Mouse (Mus musculus) T-helper 1 cell (primary cell): ENCODE results near the gene Vav2.

ENCODE experiments used
- in situ Hi-C: fragments of 300-600 bp; cut with MboI, MseI; formaldehyde crosslinking; loops from one replicate; pipeline ENCODE4 v1.15.1; 2025; ENCODE audit warnings: high pct_unique_total_duplicates

The Vav2 gene

DNA sequence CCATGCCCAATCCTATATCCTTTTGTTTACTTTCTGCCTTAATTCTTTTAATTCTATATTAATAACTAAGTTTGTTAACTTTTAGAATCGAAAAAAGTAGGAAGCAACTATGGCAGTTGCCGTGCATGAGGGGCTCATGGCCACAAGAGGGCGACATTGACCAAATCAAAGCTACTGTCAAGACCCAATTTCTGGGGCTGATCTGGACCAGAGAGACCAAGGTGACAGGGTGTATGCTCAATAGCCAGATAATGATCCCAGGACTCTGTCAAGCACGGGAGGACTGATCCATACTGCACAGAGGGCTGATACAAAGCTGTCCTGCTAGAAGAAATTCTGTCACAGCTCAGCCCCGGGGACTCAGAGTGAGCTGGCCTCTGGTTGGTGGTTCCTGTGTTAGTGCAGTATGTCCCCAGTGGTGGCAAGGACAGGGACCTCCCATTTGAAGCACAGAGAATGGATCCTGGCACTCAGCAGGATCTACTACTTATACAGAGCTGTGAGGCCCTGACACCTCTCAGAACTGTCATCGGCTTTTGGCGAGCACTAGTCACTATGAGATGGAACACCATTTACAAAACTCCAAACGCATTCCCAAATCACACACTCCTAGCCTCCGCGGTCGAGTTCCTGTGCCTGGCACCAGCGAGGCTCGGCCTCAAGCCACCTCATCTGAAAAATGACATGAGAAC lies 145.8 kb downstream of the Vav2 start:
- in situ Hi-C loops = loop anchor here (5.0 kb wide), 1 partner anchor 146 kb away; the partner anchor contains the start of gene Vav2

DNA sequence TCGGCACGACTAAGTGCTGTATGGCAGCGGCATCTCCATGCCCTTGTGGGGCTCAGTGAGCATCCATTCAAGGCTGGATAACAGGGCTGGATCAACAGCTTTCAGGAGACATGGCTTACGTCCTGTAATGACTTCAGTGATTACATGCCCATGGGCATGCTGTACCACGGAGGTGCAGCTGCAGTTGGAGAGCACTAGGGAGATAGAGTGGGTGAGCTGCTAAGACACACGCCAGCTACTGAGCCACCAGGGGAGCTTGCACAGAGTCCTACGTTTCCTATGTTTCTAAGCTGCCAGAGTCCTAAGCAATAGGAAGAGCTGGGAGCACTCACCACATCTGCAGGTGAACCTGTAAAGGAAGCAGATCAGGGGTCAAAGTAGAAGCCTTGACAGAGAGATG lies 148.0 kb downstream of the Vav2 start:
- in situ Hi-C loops = no loop called here

DNA sequence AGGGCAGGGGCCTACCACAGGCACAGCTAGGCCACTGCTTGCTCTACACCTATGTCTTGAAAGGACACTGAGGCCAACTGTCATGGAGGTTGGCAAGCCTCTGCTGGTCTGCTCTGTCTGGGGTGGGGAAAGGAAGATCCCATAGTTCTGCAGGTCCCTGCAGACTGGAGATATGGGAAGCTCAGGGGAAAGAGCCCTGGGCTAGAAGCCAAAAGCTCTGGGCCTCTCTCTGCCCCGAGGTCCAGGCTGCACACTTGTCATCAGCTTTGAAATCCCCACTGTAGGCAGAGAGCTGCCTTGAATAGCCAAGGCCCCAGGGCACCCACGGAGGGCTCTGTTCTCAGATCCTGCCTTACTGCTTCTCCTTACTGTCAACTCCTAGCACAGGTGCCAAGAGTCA lies 158.5 kb downstream of the Vav2 start:
- in situ Hi-C loops = no loop called here

DNA sequence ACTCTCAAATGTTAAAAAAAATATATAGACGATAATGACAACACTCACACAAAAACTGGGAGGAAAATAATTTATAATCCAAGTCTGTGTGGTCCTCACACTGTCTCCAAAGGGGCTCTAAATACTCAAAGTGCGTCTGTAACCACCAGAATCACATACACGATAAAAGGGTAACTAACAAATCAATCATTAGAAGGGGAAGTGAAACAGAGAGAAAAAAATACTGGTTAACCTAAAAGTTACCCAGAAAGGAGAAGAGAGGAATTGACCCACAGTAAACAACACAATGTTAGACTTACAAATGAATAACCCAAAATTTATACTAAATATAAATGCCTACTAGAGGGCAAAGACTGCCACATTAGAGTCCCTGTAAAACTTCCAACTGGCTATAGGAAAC lies 161.0 kb downstream of the Vav2 start:
- in situ Hi-C loops = no loop called here

DNA sequence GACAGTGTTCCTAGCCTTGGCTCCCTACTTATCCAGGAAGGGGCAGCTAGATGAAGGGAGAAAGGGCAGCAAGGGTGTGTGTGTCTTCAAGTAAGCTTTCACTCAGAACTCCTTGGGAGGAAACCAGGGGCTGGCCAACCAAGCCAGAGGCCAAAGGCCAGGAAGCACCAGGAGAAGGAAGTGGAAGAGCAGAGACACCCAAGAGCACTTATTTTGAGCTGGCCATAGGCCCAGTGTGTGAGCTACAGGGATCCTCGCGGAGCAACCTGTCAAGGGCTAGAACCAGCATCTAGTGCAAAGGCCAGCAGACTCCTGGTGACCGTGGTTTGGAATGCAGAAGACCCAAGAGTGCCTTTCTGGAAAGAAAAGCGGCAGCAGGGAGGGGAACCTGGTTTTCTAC lies 163.8 kb downstream of the Vav2 start:
- in situ Hi-C loops = no loop called here

DNA sequence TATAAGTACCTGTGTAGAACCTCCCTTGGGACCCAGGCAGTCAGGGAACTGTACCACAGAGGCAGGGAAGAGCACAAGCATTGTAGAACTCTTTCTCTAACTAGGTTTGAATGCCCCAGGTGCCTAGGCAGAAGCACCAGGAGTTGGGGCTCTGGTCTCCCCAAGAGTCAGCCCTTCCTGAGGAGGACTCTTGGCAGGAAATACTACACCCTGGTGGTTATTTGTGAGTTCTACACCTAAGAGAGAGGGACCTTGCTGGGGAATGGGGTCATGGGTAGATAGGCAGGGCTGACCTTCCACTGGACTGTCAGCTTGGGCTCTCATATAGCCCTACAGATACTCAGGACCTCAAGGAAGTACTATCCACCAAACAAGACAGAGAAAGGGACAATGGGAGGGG lies 175.4 kb downstream of the Vav2 start:
- in situ Hi-C loops = no loop called here

DNA sequence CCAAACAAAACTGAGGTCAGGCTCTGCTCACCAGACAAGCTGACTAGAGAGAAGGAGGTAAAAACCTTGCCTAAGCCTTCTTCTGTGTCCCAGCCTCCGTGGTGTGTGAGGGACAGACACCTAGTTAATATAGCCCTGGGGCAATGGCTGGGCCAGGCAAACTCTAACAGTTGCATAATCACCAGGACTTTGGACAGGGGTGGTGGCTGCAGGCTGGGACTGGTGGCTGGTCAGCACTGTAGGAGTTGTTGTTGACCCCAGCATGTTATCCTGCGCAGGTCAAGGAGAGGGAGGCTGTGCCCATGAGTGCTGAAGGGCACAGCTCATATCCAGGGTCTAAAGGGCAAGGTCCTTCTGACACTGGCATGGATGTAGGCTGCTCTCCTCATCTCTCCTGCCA lies 178.6 kb downstream of the Vav2 start, which contains the start of gene Sardh:
Sardh (minus strand) TSS at position 127 of the 400 bp plus-strand sequence.
- in situ Hi-C loops = no loop called here

DNA sequence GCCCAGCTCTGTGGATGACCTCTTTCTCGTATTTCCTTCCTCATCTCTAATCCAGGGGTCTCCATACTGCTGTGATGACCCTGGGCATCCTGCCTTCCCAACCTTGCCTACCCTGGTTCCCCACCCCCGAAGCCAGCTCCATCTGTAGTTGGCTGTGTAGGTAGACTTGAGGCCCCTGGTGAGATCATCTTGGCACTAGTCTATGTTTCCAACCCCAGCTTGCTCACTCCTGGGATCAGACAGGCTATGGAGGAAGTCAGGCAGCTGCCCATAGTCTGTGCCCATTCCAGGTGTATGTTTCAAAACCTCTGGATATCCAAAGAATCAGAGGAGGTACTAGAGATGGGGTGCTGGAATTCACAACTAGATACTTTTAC lies 179.4 kb downstream of the Vav2 start:
- in situ Hi-C loops = no loop called here

DNA sequence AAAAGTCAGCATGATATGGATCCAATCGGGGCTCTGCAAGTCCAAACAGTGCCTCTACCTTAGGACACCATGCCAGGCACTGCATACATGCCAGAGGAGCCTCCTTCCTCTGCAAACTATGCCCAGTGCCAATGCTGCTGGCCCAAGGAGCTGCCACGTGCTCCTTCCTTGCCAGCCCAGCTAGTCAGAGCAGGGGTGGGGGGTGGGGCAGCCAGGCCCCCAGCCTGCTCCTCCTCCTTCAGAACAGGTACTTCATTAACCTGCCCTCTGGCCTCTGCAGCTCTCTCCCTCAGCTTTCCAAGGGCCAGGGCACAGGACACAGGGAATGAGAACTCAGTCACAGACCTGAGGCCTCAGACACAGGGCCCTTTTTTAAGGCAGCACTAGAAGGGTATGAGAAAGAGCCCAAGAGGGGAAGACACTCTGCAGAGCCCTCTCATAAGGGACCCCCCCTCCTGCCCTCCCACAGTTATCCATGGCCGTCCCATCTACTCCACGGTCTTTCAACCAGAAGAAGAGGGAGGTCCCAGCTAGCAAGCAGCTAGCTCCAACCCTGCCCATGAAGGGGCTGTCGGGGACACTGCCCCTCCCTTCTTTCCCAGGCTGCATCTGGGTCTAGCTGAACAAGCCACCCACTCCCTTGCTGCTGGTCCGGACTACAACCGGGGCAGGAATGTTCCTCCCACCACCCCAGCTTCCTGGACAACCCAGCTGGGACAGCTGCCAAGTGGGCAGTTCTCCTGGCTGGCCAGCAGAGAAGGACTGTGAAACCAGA lies 179.9 kb downstream of the Vav2 start:
- in situ Hi-C loops = no loop called here

DNA sequence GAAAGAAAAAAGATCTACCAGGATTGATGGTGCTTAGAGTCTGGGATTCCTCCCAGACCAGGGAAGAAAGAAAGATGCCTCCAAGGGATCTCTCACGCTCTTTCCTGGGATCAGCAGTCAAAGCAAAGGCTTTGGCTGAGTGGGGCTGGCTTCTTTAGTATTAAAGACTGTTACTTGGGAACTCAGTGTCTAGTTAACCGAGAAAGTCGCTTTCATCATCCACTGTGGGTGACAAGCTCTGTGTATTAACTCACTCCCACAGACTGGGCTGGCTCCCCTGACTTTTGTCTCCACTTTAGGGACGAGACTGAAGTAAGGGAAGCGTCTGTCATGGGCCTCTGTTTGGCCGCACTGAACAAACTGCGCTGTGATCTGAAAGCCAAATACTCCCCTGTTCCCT lies 180.9 kb downstream of the Vav2 start:
- in situ Hi-C loops = no loop called here

DNA sequence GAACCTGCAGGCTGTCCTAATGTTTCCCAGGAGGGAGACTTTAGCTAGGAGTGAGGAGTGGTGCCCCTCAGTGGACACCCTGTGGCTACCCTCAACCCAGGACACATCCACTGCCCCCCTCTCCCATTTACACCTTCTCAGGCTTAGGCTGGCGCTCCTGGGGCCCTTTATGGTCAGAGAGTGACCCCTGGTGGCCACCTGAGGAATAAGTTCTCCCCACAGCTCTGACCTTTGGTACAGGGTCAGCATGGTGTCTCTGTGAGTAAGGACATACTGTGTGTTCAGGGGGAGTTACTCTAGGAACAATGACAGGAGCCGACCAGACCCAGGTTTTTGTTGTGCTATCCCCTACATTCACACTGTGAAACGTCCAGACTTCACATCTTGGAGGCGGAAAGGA lies 189.5 kb downstream of the Vav2 start:
- in situ Hi-C loops = loop anchor here (5.0 kb wide), 1 partner anchor 190 kb away; no protein-coding TSS in a partner anchor

DNA sequence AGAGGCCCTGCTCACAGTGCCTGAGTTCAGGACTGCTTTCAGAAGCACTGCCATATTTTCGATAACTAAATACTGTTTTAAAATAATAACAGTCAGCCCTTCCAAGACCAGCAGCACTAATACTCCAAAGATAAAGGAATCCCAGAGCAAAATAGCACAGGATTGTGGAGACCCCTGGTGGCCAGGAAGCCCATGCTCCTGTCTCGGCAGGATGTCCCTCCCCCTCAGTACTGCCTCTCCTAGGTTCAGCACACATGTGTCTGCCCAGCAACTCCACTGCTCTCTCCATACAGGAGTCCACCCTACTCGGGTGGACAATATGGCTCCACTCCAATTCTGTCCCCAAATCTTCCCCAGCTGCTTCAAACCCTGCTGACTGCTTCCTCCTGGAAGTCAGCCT lies 191.1 kb downstream of the Vav2 start:
- in situ Hi-C loops = loop anchor here (5.0 kb wide), 1 partner anchor 188 kb away; no protein-coding TSS in a partner anchor

DNA sequence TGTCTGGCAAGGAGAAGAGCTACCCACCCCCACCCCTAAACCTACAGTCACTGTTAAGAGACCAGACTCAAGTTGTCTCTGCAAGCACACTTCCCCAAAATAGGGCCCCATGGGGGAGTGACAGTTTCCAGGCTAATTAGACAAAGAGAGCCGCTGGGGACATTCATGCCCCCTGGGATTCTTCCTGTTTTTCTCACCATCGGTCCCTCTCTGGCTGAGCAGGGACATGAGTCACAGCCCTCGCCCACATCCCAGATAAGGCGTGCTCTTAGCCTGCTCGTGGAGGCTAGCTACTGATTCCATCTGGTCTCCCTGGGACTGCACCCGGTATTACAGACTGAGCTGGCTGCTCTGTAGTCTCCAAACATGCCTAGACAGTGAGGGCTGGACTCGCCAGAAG lies 194.5 kb downstream of the Vav2 start:
- in situ Hi-C loops = loop anchor here (5.0 kb wide), 1 partner anchor 110 kb away; no protein-coding TSS in a partner anchor

DNA sequence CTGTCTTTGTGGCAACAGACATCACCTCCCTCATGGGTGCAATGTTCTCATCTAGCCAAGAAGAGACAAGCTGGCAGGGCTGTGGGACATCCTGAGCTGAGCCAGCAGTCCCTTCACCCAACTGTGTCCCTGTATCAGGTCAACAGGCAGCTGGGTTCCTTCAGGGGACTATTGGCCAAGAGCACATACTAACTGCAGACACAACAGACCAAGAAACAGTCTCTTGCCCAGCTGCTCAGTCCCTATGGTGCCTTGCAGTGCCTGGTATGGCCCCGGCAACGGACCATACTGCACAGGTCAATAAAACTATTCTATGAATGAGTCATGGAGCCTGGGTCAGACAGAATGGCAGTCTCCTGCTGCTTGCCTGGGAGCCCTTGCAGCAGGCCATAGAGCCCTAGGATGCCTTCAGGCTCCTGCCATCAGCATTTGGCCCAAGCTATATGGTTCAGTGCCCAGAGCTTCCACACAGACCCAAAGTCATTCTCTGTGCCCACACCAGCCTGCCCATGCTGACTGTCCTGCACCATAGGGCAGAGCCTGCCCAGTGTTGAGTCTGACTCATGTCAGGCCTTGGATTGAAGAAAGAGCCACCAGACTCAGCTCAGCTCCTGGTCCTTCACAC lies 197.2 kb downstream of the Vav2 start:
- in situ Hi-C loops = loop anchor here (5.0 kb wide), 1 partner anchor 107 kb away; no protein-coding TSS in a partner anchor

DNA sequence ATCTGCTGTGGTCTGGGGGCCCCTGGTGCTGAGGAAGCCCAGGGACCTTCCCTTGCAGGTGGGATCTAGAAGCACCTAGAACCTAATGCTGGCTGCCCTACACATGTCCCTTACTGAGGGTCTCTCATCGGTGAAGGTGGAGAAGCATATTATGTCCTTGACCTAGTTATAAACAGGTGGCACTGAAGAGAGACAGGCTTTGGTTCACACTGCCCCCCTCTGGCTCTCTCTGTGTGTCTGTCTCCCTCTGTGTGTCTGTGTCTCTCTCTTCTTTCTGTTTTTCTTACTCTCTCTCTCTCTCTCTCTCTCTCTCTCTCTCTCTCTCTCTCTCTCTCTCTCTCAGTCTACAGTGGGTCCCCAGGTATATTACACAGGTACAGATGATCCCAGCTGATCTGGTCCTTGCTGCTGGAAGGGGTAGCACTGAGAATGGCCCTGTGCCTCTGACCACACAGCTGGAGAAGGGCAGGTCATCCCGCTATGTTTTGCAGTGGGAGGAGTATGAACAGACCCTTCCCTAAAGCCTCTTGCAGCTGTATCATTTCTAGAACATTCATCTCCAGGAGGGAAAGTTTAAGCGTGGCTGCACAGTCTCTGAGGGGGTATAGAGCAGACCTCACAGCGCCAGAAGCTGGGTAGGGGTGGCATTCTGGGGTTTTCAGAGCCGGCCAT lies 197.9 kb downstream of the Vav2 start:
- in situ Hi-C loops = no loop called here

DNA sequence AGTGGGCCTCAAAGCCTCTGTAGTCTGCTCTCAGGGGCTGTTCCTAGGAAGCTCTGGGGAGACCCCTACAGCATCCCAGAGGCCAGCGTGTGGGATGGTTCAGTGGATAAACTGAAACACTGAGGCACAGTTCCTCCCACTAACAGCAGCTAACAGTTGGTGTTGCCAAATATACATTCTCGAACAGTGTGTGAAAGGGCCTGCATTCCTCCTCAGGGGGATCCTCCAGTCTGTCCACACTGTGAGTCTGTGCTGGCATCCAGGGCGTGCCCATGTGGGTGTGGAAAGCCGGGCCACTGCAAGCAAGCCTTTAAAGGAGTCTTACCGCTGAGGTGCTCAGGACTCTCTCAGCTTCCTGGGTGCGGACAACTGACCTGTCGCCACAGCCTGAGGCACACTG lies 200.3 kb downstream of the Vav2 start:
- in situ Hi-C loops = no loop called here

DNA sequence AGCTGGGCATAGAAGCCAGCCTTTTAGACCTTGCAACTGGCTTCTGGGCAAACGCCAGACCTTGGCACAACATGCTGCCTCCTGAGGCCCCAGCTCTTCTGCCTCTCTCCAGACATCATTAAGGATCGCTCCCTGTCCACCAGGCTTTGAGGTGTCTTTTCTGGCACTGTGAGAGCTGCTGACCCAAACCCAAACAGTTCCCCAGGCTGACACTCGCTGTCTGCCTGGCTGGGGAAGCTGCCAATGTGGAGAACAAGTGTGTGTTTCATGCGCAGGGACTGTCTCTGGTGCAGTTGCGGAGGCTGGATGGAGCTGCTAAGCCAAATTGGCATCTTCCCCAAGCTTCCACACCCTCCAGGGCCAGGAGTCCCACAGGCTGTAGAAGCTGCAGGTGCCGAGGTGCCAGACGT lies 203.8 kb downstream of the Vav2 start:
- in situ Hi-C loops = no loop called here

DNA sequence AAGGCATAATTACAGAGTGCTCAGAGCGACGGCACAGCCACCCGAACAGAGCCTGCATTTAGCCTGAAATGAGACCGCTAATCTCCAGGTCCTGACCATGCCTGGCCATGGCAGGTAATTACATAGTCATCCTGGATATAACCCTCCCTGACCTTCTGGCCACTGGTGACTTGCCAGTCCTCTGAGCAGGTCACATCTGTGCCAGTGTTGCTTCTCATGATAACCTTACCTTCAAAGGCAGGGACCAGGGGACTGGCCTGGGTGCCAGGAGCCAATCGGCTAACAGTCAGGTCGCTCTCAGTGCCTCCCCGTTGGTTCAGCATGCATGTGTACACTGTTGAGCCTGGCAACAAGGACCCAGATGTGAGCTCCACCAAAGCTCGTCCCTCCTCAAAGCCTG lies 208.3 kb downstream of the Vav2 start:
- in situ Hi-C loops = no loop called here

DNA sequence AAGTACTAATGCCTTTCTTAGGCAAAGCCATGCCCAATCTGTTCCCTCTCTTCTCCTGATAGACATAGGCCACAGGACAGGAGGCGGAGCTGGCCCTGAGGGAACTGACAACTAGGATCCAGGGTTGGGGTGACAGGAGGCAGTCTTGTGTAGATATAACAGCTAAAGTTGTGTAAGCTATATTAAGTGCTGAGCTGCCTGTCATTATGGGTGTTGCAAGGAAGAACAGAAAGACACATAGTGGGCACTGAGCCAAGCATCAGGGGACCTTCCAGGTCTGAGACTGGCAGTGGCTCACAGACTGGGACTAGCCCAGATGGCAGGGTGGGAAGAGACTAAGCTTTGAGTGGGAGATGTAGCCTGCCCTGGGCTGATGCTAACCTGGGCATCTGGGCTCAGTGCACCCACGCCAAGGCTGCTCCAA lies 208.7 kb downstream of the Vav2 start:
- in situ Hi-C loops = no loop called here

DNA sequence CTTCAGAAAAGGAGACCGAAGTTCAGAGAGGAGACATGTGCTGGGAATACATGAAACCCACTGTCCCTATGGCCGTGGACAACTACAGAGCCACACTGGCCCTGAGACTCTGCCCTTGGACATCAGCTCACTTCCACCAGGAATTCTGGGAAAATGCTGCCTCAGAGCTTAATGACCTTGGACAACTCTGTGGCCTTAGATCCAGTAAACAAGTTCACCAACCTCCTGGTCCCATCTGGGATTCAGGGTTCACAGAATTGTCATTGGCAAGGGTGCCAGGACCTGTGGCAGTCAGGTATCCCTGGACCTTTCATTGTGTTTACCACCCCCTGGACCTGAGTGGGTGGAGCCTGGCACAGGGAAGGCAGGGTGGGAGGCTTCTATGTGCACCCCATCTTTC lies 211.3 kb downstream of the Vav2 start:
- in situ Hi-C loops = no loop called here
